Mouse (Mus musculus) cerebellum, postnatal 4 days (tissue): ENCODE measurements around the gene Gm9918.

Experiments used
- DNase-seq, 2 experiments: peaks; one replicate each; pipeline ENCODE4 v3.0.0; 2022; ENCODE audit warnings: low spot score in 2 of 2, mixed read lengths in 1 of 2

Gm9918 gene

GRCm38 (mm10) chr15:102273982-102274716 is 3.8 kb downstream of the Gm9918 start:
- DNase-seq: no peak

GRCm38 (mm10) chr15:102278726-102279091 is 8.3 kb downstream of the Gm9918 start:
- DNase-seq: no peak

GRCm38 (mm10) chr15:102279092-102279782 is 8.9 kb downstream of the Gm9918 start, which contains the start of gene Mfsd5:
Mfsd5 (plus strand) TSS chr15:102279454.
- peak; percentile 66 to 92 for DNase-seq

- DNase-seq: no peak
Measured at GRCm38 (mm10) chr15:102279783-102280520, 9.6 kb downstream of the Gm9918 start.

- DNase-seq: no peak
Measured at GRCm38 (mm10) chr15:102280623-102281022, 10.3 kb downstream of the Gm9918 start.

- no peak for DNase-seq
Measured at GRCm38 (mm10) chr15:102282463-102283292, 12.3 kb downstream of the Gm9918 start.

- no peak for DNase-seq
Measured at GRCm38 (mm10) chr15:102283648-102284047, 13.3 kb downstream of the Gm9918 start.

- DNase-seq: no peak
Measured at GRCm38 (mm10) chr15:102287395-102287794, 17.0 kb downstream of the Gm9918 start.

- DNase-seq: peak; percentile 88 to 95
Measured at GRCm38 (mm10) chr15:102295633-102296367, 25.4 kb downstream of the Gm9918 start, which contains the start of gene Espl1. Espl1 (plus strand) TSS chr15:102296266.

GRCm38 (mm10) chr15:102296368-102297006 is 26.1 kb downstream of the Gm9918 start:
- no peak for DNase-seq

- DNase-seq: no peak
Measured at GRCm38 (mm10) chr15:102302542-102302941, 32.2 kb downstream of the Gm9918 start.

GRCm38 (mm10) chr15:102308717-102309116 is 38.4 kb downstream of the Gm9918 start:
- DNase-seq: no peak

- DNase-seq: no peak
Measured at GRCm38 (mm10) chr15:102310074-102310845, 39.9 kb downstream of the Gm9918 start.

- DNase-seq: no peak
Measured at GRCm38 (mm10) chr15:102311489-102311888, 41.1 kb downstream of the Gm9918 start.

- DNase-seq: no peak
Measured at GRCm38 (mm10) chr15:102315292-102315691, 44.9 kb downstream of the Gm9918 start.

GRCm38 (mm10) chr15:102316263-102316662 is 45.9 kb downstream of the Gm9918 start:
- peak in 1 of 2 experiments; percentile 49 for DNase-seq
